8 mouse cellular contexts compared by ENCODE assay signal in the genomic region with DNA sequence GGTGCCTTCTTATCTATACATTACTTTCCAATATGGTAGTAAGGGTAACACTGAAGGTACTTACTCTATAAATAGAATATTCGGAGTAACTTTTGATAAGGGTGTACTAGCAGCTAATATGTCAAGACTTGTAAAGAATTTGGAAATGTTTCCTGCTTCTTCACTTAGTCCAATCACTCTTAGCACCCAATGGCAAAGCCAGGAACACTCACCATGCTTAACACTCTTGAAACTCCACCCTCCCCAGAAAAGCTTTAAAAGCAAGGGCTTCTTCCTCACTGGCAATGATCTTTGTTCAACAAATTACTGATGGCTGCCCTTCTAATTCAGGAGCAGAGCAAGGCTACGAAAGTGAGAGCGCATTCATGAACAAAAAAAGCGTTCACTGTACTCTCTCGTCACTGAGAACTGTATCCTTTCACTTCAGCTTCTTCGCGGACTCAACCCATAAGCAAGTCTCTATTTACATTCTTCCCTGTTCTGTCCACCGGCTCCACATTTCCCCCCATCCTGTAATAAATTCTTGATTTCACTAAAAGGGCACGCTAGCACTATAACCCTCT. TPM values are rescaled to one million over a fixed set of nuclear protein-coding genes. Genes with fewer than 3 reads are reported as not detected.
A peak's percentile ranks its signal among the peaks of the same experiment; 100 is the strongest.
DNase-seq lines count a peak whose midpoint lies in the region; ATAC-seq and TF ChIP-seq lines count a peak whose summit lies in the region.

No protein-coding gene starts in this region.

- no peaks in the 10 kb centered on the region for H3K9me3 ChIP-seq in lung, embryonic 14.5 days (ENCODE audit: low read depth, low read length)
- no peaks in the 10 kb centered on the region for H3K9me3 ChIP-seq in embryonic facial prominence, embryonic 11.5 days (replicated peaks; ENCODE audit: control insufficient read depth, low read length)
- no peaks in the 10 kb centered on the region for H3K9me3 ChIP-seq in hindbrain, embryonic 16.5 days (ENCODE audit: control insufficient read depth, low read length)
- no peaks in the 10 kb centered on the region for H3K9me3 ChIP-seq in midbrain, embryonic 11.5 days (ENCODE audit: control insufficient read depth, low read length)

- DNase-seq in lung, embryonic 14.5 days, result peak; percentile 10
- no peak for DNase-seq in lung, postnatal 4 days
- no peak for DNase-seq in embryonic facial prominence, embryonic 11.5 days (ENCODE audit: low spot score)
- DNase-seq in midbrain, embryonic 11.5 days (ENCODE audit: low spot score, missing footprints), result no peak
- DNase-seq in adrenal gland, postnatal 25 days, result no peak
- no peak for DNase-seq in retina, postnatal 1 day
- no peak for DNase-seq in kidney, adult 8-10 months

- H3K4me1 ChIP-seq in lung, embryonic 14.5 days (ENCODE audit: insufficient read depth), result no peaks in the 10 kb centered on the region
- H3K4me1 ChIP-seq in embryonic facial prominence, embryonic 11.5 days (ENCODE audit: control insufficient read depth, insufficient read depth, low read length), result no peaks in the 10 kb centered on the region
- peaks cover 9% of the 10 kb centered on the region for H3K4me1 ChIP-seq in hindbrain, embryonic 16.5 days (ENCODE audit: control insufficient read depth, insufficient read depth, low read depth, low read length)
- peaks cover 6% of the 10 kb centered on the region for H3K4me1 ChIP-seq in midbrain, embryonic 11.5 days (ENCODE audit: control insufficient read depth, insufficient read depth, low read length)

- no peaks in the 10 kb centered on the region for H3K27me3 ChIP-seq in lung, embryonic 14.5 days (ENCODE audit: insufficient read depth, low read length)
- no peaks in the 10 kb centered on the region for H3K27me3 ChIP-seq in embryonic facial prominence, embryonic 11.5 days (ENCODE audit: control insufficient read depth, insufficient read depth, low read length)
- no peaks in the 10 kb centered on the region for H3K27me3 ChIP-seq in hindbrain, embryonic 16.5 days (replicated peaks; ENCODE audit: control insufficient read depth, insufficient read depth, low read length)
- no peaks in the 10 kb centered on the region for H3K27me3 ChIP-seq in midbrain, embryonic 11.5 days (ENCODE audit: control insufficient read depth, insufficient read depth, low read length)

- 8% methylated on average over 9 of the region's 9 CpGs for WGBS in lung, embryonic 14.5 days
- WGBS in embryonic facial prominence, embryonic 11.5 days, result 11% methylated on average over 9 of the region's 9 CpGs
- 12% methylated on average over 9 of the region's 9 CpGs for WGBS in hindbrain, embryonic 16.5 days
- WGBS in midbrain, embryonic 11.5 days, result 15% methylated on average over 9 of the region's 9 CpGs

- no peaks in the 10 kb centered on the region for H3K36me3 ChIP-seq in lung, embryonic 14.5 days (ENCODE audit: insufficient read depth)
- no peaks in the 10 kb centered on the region for H3K36me3 ChIP-seq in embryonic facial prominence, embryonic 11.5 days (replicated peaks; ENCODE audit: control insufficient read depth, insufficient read depth, low read depth, low read length)
- no peaks in the 10 kb centered on the region for H3K36me3 ChIP-seq in hindbrain, embryonic 16.5 days (ENCODE audit: control insufficient read depth, insufficient read depth, low read length)
- no peaks in the 10 kb centered on the region for H3K36me3 ChIP-seq in midbrain, embryonic 11.5 days (ENCODE audit: control insufficient read depth, insufficient read depth, low read length)

- H3K9ac ChIP-seq in lung, embryonic 14.5 days, result peak overlapping the region; percentile 86
- H3K9ac ChIP-seq in embryonic facial prominence, embryonic 11.5 days (replicated peaks; ENCODE audit: low read length), result peak overlapping the region; percentile 87
- peak overlapping the region; percentile 93 for H3K9ac ChIP-seq in hindbrain, embryonic 16.5 days (ENCODE audit: low read depth, low read length)
- H3K9ac ChIP-seq in midbrain, embryonic 11.5 days (ENCODE audit: low read length), result peak overlapping the region; percentile 89

- ATAC-seq in lung, embryonic 14.5 days (ENCODE audit: insufficient read depth), result no peak
- ATAC-seq in embryonic facial prominence, embryonic 11.5 days (replicated peaks; ENCODE audit: insufficient number of reproducible peaks, low FRiP score, low TSS enrichment, low read depth), result no peak; the same call in 1 of the 2 replicates
- no peak for ATAC-seq in hindbrain, embryonic 16.5 days
- ATAC-seq in midbrain, embryonic 11.5 days (ENCODE audit: low FRiP score), result no peak

- TF ChIP-seq CTCF in lung, embryonic 14.5 days (IDR thresholded peaks at IDR 0.05; ENCODE audit: low read depth), result no peak

- peak overlapping the region; percentile 86 for H3K4me2 ChIP-seq in lung, embryonic 14.5 days
- peak overlapping the region; percentile 48 for H3K4me2 ChIP-seq in embryonic facial prominence, embryonic 11.5 days (ENCODE audit: low read depth, low read length)
- peak overlapping the region; percentile 74 for H3K4me2 ChIP-seq in hindbrain, embryonic 16.5 days (ENCODE audit: low read length)
- peak overlapping the region; percentile 59 for H3K4me2 ChIP-seq in midbrain, embryonic 11.5 days

- peak overlapping the region; percentile 98 for H3K4me3 ChIP-seq in lung, embryonic 14.5 days (ENCODE audit: low read depth, low read length)
- H3K4me3 ChIP-seq in embryonic facial prominence, embryonic 11.5 days (ENCODE audit: low read depth, low read length), result peak overlapping the region; percentile 99
- peak overlapping the region; percentile 99 for H3K4me3 ChIP-seq in hindbrain, embryonic 16.5 days (ENCODE audit: low read length)
- H3K4me3 ChIP-seq in midbrain, embryonic 11.5 days (ENCODE audit: low read depth, low read length), result peak overlapping the region; percentile 98

- H3K27ac ChIP-seq in lung, embryonic 14.5 days (ENCODE audit: low read depth), result peak overlapping the region; percentile 94
- H3K27ac ChIP-seq in embryonic facial prominence, embryonic 11.5 days (replicated peaks; ENCODE audit: low read depth, low read length), result no peak overlapping the region
- H3K27ac ChIP-seq in hindbrain, embryonic 16.5 days (ENCODE audit: low read depth, low read length), result peak overlapping the region; percentile 96; the same call in 1 of the 2 replicates
- 0 out of 2 replicates have a peak overlapping the region, but pooled peaks have one; percentile 13 for H3K27ac ChIP-seq in midbrain, embryonic 11.5 days (ENCODE audit: low read depth, low read length)

RNA-seq across cellular contexts. Expression of a gene that starts 1.4 kb away (rescaled TPM):
- 327 and 330 TPM in 2 replicates for polyA plus RNA-seq in lung, embryonic 14.5 days (2014; fragmentation: Nextera tagmentation; extraction: Ambion mirVana)
- polyA plus RNA-seq in embryonic facial prominence, embryonic 11.5 days (2014; fragmentation: Nextera tagmentation; extraction: Ambion mirVana), result 286 and 290 TPM in 2 replicates
- polyA plus RNA-seq in hindbrain, embryonic 16.5 days (2015; fragmentation: Nextera tagmentation; extraction: Ambion mirVana), result 441 and 466 TPM in 2 replicates
- polyA plus RNA-seq in midbrain, embryonic 11.5 days (2014; fragmentation: Nextera tagmentation; extraction: Ambion mirVana), result 300 and 312 TPM in 2 replicates
- total RNA-seq in adrenal gland, postnatal 25 days (2021), result 217 and 270 TPM in 2 replicates
